Mouse (Mus musculus) NIH3T3 (cell line): ENCODE results near the gene Lmcd1.
"Not testable (repeated sequence)": the region's sequence is repeated elsewhere in the genome, so short reads cannot be mapped to it uniquely, and the experiment has no call there.

Experiments
- DNase-seq: peaks from one replicate; pipeline ENCODE4 v3.0.0-alpha.2; 2012; ENCODE audit warnings: low read depth

Gene Lmcd1

GRCm38 (mm10) chr6:112273501-112274205 is at the start of gene Lmcd1:
Gene Lmcd1 (plus strand): TSS chr6:112273758.
- peak; percentile 74 for DNase-seq

- DNase-seq: no peak
Measured at GRCm38 (mm10) chr6:112223877-112224632, 49.5 kb upstream of the Lmcd1 start.

DNA sequence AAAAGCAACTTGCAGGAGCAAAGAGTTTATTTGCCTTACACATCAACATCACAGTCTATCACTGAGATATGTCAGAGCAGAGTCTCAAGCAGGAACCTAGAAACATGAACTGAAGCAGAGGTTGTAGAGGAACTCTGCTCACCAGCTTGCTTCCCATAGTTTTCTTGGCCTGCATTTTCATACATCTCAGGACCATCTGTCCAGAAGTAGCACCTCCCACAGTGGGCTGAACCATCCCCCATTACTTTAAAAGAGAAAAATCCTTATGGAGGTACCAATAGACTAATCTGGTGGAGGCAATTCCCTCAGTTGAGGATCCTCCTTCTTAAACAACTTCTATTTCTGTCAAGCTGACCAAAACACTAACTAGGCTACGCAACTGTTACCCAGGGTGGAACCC is 36.8 kb upstream of the Lmcd1 start:
- no peak for DNase-seq

- peak; percentile 17 for DNase-seq
Measured at GRCm38 (mm10) chr6:112242216-112242615, 31.3 kb upstream of the Lmcd1 start.

DNA sequence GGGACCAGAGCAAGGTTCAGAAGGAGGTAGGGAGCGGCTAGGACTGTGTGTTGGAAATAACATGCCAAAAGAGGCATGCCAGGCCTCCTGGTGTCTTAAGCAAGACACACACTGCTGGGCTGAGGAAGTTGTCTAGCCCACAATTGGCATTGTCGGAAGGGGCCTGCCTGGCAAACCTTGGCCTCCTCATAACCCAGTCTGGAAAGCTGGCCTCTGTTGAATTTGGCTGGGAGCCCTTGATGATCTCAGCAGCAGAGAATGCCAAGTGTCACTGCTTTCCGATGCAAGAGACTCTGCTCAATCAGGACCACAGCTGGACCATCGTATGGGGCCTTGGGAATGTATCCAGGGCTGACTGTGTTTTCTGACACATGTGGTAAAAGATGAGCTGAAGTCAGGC is 27.9 kb upstream of the Lmcd1 start:
- peak; percentile 75 for DNase-seq

DNA sequence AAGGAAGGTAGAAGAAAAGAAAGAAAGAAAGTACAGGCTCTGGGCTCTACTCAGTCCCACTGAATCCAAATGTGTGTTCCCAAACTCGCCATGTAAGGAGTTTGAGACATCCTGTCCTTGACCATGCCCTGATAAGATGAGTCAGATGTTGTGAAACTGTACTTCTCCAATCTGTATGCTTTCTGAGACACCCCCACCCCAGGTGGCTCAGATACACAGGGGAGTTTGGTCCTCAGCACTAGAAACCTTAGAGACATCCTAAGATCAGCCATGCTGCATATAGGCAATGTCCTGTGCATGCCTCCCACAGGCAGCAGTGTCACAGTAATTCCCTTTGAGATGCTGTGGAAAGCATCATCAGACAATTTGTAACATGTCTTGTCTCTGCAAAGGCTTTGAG is 26.9 kb upstream of the Lmcd1 start:
- DNase-seq: no peak

- DNase-seq: not testable (repeated sequence)
Measured at GRCm38 (mm10) chr6:112253943-112254342, 19.6 kb upstream of the Lmcd1 start.

DNA sequence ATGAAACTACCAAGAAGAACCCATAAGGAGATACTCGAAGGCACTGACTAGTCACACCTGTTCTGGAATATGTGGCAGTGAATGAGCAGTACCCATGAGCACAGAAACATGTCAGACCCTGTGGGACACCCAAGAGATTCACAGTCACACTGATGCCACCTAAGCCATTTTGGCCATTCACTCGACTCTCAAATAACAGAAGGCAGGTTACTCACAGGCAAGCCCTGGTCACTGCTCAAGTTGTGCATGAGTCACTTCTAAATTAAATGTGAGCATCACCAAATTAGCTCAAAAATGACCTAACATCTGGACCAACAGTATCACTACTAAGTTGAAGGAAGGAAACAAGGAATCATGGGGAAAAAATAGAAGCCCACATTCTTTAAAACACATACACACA is 18.6 kb upstream of the Lmcd1 start:
- peak; percentile 16 for DNase-seq

DNA sequence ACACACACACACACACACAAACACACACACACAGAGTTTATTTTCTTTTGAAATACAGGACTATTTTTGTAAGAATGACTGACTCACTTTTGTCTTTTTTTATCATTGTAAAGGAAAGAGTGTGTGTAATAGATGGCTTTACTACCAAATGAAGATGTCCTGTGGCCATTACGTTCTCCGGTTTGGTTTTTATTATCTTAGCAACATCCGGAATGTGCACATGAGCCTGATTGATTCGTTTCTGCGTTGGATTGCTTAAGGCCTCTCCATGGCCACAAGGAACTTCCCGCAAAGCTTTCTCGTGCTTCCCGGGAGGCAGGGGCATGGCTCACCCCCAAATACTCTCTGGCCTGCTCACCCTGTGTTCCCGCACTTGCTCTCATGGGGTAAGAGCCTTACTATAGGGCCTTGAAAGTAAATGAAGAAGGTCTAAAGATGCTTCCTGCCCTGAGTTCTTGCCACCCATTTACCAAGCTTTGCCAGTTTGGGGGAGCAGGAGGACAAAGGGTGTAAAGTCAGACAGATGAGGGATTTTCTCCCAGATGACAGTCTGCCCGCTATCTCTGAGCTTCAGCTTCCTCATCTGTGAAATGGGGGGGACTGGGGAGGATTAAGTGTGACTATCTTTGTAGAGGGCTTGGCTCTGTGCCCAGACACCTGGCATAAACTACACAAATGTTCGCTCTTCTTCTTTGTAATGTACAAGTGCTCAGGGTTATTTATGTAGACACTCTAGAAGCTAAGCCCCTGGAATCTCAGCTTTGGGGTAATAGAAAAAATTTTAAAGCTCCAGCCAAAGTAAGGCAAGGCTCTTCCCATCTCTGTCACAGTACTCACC is 18.0 kb upstream of the Lmcd1 start:
- peak; percentile 60 for DNase-seq

- DNase-seq: no peak
Measured at GRCm38 (mm10) chr6:112256599-112256998, 17.0 kb upstream of the Lmcd1 start.

GRCm38 (mm10) chr6:112261089-112261488 is 12.5 kb upstream of the Lmcd1 start:
- peak; percentile 12 for DNase-seq

DNA sequence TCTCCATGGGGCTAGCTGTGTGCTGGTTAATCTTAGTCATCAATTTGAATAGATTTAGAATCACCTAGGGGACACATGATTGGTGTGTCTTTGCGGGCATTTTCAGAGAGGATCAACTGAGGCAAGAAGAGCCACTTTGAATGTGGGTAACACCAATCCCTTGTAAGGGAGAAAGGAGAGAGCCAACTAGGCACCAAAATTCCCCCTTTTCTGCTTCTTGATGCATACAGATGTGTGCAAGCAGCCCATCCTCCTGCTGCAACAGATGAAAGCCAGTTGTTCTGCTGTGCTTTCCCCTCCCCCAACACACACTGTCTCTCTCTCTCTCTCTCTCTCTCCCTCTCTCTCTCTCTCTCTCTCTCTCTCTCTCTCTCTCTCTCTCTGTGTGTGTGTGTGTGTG is 9.2 kb upstream of the Lmcd1 start:
- no peak for DNase-seq

- peak; percentile 75 for DNase-seq
Measured at GRCm38 (mm10) chr6:112266631-112267030, 6.9 kb upstream of the Lmcd1 start.

DNA sequence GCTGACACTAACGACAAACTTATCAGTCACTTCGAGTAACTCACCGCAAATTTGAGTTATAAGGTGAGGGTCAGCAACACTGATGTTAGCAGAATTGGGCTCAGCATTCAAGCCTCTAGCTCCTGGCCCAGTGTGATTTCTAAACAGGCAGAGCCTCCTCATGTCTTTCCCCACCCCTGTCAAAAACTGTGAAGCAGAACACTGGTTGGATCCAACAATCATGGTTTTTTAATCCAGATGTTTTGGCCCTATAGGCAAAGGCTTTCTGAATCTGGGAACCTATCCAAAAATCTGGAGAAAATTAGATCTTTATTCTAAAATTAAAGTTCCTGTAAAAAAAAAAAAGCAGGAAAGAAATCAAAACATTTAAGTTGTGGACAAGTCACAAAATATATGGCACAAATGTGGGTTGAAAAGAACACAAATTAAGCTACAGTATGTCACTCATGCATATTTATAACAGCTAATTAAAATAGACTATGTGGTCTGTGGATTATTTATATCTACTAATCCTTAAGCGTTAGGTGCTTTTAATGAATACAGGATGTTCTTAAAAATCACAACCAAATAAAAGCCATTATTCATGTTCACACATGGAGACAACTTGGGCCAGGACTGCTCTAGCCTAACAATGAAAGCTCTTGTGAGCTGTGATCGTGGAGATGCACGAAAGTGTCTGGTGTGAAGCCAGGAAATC is 5.7 kb upstream of the Lmcd1 start:
- peak; percentile 76 for DNase-seq

DNA sequence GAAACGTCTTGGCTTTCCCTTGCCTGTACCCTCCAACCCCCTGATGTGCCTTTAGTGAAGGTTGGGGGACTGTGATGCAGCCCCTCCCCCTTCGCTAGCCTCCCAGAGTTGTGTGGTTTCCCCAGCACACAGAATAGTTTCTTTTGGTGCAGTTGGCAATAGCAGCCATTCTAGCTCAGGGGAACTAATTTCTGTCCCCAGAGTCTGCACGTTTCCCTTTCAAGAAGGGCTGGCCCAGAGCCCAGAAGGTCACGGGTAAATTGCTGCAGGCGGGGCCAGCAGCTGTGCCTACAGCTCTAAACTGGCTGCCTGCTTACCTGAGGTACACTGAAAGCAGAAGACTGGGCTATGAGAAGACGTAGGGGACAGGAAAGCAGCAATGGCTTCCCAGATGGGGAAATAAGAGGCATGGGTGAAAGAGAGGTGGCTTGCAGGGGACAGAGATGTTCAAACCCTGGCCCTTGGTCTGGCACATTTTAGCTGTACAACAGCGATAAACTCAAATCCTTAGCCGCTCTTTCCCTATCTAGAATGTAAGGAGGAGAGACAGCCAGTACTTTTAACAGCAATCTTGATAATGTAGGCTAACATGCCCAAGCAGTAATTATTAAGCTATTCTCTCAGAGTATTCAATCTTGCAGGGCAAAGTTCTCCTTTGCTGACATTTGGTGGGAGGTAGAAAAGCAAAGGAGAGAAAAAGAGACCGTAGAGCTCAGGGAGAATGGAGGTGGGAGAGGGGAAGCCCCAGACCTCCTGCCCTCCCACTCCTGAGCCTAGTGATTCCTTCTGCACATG is 900 bp downstream of the Lmcd1 start:
- DNase-seq: peak; percentile 58

- no peak for DNase-seq
Measured at GRCm38 (mm10) chr6:112275731-112276245, 2.2 kb downstream of the Lmcd1 start.

GRCm38 (mm10) chr6:112278805-112279204 is 5.2 kb downstream of the Lmcd1 start:
- no peak for DNase-seq

DNA sequence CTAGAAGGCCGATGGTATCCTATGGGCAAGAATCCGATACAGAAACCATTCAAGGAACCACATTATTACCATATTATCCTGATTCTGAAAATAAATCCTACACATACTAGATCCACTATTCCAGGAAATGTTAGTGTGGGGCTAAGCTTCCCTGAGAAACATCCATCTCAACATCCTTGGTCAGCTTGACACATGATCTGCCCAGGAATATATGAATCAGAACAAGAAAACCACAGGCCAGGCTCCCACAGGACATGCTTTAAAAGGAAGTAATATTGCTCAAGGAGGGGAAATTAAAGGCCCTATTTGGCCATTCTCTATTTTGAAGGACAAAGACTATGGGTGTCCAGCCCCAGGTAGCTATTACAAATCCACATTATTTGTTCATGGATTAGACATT is 6.6 kb downstream of the Lmcd1 start:
- DNase-seq: peak; percentile 57

DNA sequence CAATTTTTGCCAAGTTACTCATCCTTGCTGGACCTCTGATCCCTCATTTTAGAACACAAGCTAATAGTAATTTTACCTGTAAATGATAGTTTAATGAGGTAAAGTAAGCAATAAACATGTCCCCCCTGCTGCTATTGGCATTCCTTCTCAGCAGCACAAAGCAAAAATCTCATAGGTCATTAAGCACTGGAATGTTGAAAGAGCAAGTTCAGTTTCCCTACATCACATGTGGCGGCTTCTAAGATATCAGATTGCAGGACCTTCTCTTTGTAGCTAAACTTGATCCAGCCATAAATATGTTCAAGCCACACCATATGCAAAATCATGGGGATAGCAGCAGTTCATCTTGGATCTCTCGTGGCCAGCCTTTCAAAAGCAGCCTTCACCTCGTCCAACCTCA is 7.4 kb downstream of the Lmcd1 start:
- DNase-seq: no peak

GRCm38 (mm10) chr6:112281935-112282334 is 8.4 kb downstream of the Lmcd1 start:
- no peak for DNase-seq

- DNase-seq: no peak
Measured at GRCm38 (mm10) chr6:112284087-112284486, 10.5 kb downstream of the Lmcd1 start.
